Mouse (Mus musculus) MN1 (cell line): ENCODE results near the gene Otop2.

Source experiments
- DNase-seq: peaks from one replicate; pipeline ENCODE4 v3.0.0-alpha.2; 2016; ENCODE audit warnings: low spot score

Gene Otop2

DNA sequence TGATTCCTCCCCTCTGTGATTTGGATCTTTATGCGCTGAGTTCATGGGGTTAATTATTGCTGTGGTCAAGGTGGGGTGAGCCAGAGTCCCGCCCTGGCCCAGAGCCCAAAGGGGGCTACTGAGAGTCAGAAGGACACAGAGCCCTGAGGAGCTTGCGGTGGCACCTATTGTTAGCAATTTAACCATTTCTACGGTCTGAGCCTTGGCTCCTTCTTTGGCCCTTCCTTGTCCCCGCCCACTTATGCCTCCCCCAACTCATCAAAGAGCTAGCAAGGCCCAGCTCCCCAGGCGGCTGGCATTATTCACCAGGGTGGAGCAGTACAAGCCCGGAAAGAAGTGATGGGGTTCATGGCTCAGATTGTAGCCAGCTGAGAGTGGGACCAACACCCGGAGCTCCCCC is at the start of gene Otop2:
Gene Otop2, plus strand, starts transcription at position 301 of the 400 bp plus-strand sequence.
- DNase-seq = no peak

DNA sequence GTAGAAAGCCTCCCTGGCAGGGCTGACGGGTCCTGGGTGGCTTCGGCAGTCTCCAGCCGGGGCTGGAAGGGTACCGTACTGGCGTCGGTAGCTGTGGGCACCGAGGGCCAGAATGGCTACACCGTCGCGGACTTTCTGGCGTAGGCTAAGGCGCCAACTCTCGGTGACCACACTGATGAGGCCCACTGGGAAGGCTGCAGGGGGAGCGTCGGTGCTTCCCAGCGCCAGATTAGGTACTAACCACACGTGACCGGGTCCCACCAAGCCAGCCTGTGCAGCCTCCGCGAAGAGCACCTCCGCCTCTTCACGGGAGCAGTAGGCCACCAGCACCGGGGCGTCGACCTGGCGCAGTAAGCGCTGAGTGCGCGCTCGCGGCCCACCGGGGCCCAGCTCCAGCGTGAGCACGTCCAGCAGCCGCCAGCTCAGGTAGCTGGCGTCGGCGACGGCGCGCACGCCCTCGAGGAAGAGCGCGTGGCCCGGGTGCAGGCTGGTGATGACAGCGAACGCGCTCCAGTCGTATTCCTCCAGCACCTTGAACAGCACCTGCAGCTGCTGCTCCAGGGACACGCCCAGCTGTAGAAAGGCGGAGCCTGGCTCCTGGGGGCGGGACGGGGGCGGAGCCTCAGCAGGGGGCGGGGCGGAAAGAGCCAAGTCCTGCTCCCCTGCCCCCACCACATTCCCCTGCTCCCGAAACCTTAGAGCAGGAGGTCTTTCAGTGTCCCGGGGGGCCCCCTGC is 49.0 kb upstream of the Otop2 start:
- no peak for DNase-seq

DNA sequence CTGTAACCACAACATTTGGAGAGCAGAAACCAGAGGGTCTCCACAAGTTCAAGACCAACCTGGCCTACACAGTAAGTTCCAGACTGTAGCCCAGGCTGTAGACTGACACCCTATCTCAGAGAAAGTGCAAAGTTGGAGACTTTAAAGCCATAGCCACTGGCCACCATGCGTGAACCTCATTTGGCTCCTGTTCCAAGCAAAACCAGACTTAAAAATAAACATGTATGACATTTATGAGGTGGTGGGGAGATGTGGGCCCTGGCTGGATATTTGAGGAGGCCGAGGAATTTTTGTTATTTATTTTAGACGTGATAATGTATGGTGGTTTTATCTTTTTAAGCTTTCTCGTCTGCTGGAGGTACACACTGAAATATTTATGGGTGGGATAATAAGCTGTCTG is 47.8 kb upstream of the Otop2 start:
- DNase-seq = no peak

DNA sequence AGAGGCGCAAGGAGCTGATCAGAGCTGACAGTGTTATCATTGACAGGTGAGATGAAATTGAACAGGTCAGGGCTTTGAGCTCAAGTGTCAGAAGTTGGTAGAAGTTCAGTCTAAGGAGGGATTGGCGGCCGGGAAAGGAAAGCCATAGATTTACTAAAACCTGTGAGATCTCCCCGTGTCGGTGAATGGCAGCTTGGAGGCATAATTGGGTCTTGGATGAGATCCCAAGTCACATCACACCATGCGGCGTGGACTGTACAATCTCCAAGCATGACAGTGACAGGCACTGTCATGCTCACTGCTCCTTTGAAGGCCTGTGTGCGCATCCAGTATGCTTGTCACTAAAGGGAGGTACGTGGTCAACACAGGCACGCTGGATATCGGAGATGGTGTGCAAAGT is 44.0 kb upstream of the Otop2 start:
- DNase-seq = peak; percentile 41

DNA sequence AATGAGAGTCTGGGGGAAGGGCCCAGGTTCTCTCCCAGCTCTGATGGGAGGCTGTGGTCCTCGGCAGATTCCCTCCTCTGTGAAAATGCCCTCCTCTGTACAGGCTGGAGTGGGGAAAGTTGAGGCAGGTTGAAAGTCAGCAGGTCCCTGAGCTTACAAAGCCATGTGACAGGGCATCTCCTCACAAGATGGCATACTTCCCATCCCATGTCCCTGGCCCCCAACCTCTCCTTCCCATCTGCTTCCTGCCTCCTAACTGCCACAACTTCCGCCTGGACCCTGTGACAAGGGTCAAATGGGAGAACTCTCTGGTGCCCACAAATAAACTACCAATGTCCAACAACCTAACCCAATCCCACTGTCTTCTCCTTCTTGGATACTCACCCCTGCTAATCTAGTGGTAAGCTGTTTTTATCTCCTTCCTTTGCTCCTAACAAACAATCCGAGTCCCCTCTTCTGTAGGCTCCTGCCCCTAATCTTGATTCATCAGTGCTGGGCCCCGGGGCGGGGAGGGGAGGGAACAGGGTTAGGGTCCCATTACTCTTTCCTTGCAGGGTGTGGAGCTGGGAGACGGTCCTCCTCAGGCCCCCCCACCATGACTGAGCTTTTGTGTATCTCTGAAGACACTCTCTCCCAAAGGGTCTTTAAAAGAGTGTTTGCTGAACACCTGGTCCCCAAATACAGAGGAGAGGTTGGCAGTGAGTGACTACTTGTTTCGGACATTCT is 42.7 kb upstream of the Otop2 start:
- no peak for DNase-seq

DNA sequence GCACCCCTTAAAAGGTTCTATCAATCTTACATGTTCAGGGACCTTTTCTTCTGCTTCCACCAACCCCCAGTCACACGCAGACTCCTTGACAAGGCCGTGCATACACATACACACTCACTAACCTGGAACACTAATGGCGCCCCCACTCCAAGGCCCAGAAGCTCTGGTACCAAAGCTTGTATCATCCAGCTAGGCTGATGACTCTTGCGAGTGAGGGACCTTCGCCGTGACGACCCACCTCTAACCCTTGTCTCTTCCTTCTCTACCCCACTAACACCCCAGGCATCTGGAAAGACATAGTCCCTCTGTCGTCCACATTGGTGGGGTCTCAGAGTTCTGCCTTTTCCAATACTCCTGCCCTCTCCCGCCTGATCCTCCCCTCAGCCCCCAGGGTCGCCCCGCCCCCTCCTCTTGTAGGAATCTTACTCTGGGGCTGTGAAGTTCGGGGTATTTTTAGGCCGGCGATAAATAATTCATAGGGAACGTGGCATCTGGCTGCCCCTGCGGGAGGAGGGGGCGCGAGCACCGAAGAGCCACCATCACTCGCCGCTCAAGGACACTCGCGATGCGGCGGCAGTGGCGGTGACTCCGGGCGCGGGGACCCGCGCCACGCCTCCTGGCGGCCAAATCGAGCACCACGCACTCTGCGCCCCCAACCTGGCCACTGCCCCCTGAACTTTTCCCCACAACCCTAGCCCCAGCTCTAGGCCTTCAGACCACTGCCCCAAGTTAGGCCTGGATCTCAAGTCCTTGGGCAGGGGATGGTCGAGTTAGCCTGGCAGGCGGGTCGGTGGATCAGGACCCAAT is 41.9 kb upstream of the Otop2 start:
- DNase-seq = no peak

DNA sequence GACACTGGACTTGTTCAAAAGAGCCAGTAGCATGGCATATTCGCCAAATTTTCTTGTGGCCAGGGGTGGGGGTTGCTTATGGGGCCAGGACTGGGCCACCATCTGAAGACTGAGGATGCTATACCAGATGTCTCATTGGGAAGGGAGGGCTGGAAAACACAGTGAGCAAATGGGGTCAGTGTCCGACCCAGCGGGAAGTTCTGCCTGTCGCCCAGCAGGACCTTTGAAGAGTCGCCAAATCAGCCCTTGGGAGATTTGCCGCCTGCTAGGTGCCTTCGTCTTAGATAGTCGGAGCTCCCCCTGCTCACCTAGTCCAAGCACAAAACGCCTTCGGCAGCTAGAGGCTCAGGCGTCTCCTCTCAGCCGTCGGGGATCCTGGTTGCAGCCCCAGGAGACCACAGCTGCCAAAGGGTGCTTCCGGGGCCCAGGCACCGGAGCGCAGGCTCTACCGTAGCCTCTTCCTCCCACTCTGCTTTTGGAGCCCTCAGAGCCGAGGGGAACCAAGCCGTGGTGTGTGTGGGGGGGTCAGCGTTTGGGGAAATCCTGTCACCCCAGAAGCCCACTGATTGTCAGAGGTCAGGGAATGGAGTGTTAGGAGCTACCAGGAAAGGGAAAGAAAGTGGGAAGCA is 41.1 kb upstream of the Otop2 start:
- DNase-seq = no peak

DNA sequence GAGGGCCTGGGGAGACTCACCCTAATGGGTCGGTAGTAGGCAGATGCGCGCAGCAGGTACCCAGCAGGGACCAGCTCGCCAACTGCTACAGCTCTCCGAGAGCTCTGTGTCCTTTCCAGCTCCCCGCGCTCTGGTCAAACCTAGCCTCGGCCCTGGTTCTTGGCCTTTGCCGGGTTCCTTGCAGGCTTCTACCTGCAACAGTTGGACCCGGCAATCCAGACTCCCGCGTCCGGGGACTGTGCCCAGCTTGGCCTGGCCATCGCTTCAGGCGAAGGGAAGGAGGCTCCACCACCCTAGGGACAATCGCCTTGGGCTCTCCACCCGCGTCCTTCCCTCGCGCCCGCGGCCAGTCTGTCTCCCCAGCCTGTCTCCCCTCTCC is 40.6 kb upstream of the Otop2 start:
- no peak for DNase-seq

DNA sequence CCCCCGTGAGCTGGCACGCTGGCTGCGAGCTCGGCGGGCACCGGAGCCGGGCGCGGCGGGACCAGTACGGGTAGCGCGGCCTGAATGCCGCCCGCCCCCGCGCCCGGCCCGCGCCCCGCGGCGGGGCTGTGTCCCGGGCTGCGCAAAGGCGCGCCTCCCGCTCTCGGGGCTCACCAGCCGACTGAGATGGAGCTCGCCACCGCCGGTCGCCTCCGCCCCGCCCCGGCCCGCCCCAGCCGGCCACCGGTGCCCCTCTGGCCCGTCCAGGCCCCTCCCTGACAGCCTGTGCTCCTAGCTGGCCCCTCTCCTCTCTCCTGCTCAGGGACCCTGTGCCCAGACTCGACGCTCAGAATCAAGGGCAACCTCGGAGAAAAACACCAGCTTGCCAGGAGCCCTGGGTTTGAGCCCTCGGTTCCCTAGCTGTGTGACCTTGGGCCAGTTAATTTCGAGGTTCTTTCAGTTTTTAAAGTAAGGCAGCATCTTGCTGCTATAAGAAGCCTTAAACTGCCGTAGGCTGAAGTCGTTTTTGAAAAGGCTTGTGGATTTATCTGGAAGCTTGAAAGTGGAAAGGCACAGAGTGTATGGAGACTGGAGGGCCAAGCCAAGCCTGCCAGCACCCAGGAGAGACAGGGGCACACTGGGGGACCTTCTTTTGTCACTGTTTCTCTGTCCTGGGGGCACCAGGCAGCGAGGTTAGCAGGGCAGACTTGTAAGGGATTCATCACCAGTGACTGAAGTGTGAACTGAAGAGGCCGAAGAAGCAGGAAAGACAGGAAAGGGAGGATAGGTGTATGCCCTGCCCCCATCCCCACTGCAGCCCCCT is 39.7 kb upstream of the Otop2 start, which contains the start of gene Grin2c:
Gene Grin2c, minus strand, starts transcription at position 183 of the 823 bp plus-strand sequence.
- DNase-seq = no peak

DNA sequence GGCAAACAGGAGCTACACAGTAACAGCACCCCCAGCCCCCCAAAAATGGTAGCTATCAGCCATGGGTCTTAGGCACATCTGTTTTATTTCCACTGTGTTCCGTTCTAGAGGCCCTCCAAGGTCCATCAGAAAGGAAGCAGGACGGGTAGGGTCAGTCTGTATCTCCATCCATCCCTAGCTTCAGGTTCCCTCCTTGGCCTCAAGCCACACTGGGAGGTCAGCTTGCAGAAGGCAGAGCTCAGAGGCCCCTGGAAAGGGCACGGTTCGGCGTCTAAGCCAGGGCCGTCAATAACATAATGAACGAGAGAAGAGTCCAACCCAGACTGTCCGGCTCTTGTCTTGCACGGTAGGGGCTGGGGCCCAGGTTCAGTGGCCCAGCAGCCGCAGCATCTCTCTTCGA is 39.0 kb upstream of the Otop2 start:
- no peak for DNase-seq

DNA sequence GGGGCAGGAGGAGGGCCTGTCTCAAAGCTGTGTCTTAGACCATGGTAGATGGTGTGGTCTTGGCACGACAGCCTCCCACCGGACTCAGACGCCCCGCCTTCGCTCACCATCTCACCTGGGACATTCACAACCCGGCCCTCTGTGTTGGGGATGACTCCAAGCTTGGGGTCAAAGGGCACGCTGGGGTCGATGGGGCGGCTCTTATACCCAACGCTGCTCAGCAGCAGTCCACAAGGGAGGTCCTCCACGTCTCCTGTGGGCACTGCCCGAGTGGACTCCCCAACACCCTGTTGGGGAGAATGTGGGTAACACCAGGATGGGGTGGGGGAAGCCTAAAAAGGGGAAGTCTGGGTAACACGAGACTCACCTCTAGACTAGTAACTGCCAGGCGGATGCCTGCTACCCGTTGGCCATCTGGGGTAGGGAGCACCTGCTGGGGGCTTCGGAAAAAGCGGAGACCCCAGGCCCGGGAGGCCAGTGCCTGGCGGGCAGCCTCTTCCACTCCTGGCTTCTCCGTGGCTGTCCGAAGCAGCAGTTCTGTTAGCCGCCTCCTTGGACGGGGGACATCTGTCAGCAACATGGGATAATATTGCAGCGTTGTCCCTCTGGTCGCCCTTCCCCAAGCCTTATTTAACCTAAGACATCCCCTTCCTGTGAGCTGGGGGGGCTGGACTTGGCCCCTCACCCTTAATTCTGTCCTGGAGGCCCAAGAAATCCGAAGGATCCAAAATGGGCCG is 37.5 kb upstream of the Otop2 start:
- DNase-seq = no peak

DNA sequence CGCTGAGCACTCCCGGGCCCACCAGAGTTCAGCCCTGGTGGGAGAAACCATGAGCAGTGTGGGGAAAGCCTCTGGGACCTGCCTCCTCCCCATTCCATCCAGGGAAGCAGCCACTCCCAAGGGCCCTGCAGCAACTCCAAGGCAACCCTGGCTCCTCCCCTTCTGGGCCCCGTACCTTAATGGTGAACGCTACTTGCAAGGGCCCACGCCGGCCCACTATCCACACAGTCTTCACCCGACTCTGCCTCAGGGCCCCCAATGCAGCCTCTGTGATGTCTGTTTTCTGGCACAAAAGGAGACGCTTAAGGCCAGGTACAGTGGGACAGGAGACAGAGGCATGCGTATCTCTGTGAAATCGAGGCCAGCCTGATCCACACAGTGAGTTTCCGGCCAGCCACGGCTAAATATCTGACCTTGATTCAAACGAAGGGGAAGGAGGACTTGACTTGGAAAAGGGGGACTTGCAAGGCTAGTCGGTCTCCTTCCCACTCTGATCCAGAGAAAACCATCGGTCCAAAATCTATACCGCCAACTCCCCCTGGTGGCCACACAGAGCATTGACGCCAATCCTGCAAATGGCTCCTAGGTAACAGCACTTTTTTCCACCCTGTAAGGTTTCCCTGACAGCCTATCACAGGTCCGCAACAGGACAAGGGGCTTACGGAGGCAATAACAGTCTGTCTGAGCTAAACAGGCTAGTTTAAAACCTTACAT is 36.7 kb upstream of the Otop2 start:
- DNase-seq = peak; percentile 79

DNA sequence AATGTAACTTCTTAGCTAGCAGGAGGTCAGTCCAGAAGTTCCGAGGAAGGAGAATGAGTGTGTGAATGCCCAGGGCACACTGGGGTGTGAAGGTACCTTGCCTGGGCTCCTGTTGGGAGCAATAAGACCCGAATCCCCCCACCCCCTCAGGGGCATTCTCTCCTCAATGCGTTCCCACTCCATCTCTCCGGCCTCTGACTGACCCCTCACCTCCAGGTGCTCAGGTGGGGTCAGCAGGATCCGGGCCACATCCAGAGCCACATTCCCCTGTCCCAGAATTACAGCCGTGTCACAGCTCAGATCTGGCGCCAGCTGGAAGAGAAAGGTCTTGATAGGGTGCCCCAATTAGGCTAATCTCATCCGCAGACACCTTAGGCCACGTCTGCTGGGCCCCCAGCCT is 35.9 kb upstream of the Otop2 start:
- no peak for DNase-seq

DNA sequence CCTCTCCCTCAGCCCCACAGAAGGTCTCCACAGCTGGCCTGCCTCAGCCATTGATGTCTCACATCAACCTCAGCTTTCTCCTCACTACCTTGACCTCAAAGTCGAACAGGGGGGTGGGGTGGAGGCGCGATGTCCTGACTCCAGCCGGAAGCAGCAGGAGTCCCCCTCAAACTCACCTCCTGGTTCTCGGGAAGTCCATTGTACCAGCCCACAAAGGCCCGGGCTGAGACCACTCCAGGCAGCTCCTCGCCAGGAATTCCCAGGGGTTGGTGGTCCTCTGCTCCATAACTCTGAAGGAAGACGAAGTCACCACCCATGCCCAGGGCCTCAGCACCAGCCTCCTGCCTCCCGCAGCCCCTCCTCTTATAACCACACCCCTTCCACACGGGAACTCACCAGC is 35.5 kb upstream of the Otop2 start:
- no peak for DNase-seq

DNA sequence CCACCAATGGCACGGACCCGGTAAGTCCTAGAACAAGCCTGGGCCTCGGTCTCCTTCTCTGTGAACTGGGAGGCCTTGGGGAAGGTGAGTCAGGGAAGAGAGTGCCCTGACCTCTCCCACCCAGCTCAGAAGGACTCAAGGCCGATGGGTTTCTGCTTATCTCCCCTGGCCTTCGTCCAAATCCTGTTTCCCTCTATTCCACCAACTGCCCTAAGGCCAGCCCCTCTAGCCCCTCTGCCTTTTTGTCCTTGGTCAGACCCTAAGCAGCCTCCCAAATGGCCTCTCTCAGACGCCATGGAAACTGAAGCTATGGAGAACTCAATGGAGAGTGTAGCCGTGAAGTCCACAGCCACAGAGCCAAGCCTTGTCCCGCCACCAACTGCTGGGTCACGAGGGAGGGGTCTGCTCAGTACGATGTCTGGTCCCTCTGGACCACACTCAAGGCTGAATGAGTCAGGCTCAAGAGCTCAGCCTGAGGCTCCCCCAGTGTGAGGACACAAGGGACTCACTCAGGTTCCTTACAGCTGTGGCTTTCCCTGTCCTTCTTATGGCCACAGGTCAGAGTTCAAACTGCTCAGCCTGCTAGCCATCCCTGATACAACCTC is 34.0 kb upstream of the Otop2 start:
- DNase-seq = peak; percentile 38

DNA sequence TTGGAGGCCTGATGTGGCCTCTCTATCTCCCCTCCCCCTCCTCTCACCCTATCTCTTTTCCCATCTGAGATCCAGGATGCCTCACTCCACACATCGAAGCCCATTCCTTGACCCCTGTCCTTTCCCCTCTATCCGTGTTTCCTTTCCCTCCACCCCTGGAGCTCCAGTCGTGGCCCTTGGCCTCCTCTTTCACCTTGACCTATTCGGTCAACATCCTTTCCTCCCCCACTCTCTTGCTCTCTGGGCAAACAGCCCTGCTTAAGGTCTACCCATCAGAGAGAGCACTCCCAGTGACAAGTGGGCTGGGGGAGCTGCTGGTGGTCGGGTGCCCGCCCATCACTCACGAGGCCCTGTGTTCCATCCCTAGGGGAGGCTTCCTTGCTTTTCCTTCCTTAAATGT is 33.2 kb upstream of the Otop2 start:
- DNase-seq = no peak

DNA sequence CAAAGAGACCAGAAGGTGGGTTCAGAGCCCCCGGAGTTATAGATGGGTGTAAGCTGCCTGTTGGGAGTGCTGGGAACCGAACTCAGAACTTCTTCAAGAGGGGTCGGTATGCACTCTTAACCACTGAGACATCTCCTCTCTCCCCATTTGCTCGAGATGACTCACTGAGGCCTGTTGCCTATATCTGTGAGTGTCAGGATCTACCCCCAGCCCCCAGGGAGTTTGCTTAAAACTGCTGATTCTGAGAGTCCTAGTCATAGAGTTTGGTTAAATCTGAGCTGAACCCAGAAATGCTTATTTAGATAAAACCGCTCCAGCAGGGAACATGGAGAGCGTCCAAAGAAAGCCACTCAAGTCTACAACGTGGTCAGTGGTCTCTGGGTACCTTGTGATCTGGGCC is 32.8 kb upstream of the Otop2 start:
- peak; percentile 28 for DNase-seq

DNA sequence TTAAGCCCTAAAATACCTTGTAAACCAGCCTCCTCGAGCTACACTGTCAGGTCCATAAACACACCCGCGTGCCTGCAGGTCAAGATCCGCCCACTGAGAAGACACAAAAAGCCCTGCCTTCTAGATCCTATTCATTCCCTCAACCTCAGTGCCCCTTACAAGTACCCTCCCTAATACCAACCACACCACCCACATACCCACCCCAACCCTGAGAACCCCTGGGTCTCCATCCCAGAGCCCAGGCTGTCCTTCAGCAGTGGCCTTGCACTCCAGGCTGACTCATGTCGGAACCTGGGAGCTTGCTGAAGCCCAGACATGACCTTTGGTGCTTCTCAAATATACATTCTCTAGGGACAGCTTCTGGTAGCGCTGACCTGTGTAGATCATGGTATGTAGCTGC is 32.2 kb upstream of the Otop2 start:
- DNase-seq = no peak

DNA sequence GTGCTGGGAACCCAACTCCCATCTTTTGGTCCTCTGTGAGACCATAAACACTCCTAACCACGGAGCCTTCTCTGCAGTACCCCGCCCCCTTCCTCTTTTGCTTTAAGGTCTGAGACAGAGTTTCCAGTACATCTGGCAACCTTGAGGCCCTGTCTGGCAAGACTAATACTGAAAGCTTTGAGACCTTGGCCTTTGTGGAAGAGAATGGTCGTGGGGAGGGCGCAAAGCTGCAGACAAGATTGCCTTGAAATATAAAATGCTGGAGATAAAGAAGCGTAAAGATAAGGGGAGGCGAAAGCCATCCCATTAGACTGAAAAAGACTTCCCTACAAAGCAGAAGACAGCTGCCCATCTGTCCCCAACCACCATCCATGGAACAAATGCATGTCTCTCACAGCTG is 31.5 kb upstream of the Otop2 start:
- no peak for DNase-seq

DNA sequence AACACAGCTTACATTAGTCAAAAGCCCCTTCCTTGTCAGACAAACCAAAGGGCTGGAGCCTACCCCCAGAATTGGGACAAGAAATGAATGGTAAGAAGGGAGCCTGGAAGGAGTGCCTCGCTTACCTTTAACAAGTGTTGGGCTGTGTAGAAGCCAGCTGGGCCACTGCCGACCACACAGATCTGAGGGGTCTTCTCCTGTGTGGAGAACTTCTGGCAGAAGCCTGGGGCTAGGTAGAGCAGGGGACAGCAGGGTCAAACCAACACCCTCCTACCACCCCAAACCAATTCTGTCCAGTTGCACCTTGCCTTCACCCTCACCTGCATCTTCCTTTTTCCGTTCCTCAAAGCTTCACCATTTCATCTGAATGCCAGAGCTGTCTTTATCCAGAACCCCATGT is 31.0 kb upstream of the Otop2 start:
- no peak for DNase-seq
